Mouse (Mus musculus): ENCODE results near the gene Cdk19.

GRCm38 (mm10) chr10:40305989-40306388 is 33.4 kb upstream of the Cdk19 start:
- TF ChIP-seq CTCF (IDR thresholded peaks at IDR 0.05; ENCODE audit: control insufficient read depth, insufficient read depth, low read length) (no peak), POLR2A (IDR thresholded peaks at IDR 0.05; ENCODE audit: borderline replicate concordance, control insufficient read depth, low read depth, low read length) (no peak)

Measured in bone marrow, adult 2 months (tissue).